Mouse (Mus musculus) kidney, postnatal 0 days (tissue): ENCODE measurements at regions not wholly inside any gene's neighbourhood (a gene's known extent, or its start where the extent isn't known, plus 50 kb on each side); places are given as distances from the start of the nearest gene placed in this dataset.

Source experiments
- ATAC-seq: fragments of 200-750 bp; cut with Nextera tagmentation; replicated peaks from 2 replicates; pipeline ENCODE4 v1.8.0; 2017; ENCODE audit warnings: low read depth, moderate number of reproducible peaks, moderate TSS enrichment, moderate library complexity; ENCODE audit not compliant: low FRiP score
- DNase-seq: peaks from one replicate; pipeline ENCODE4 v3.0.0-alpha.2; 2016; ENCODE audit warnings: low spot score
- H3K27ac ChIP-seq: fragments of 300-500 bp; sonication (generic); 2 replicates; pipeline ENCODE4 v1.5.1; 2014; ENCODE audit warnings: mild to moderate bottlenecking
- H3K27me3 ChIP-seq: fragments of 300-500 bp; sonication (generic); 2 replicates; pipeline ENCODE4 v1.6.1; 2014; ENCODE audit warnings: low read length, mixed read lengths; ENCODE audit not compliant: insufficient read depth
- H3K36me3 ChIP-seq: fragments of 300-500 bp; sonication (generic); 2 replicates; pipeline ENCODE4 v1.6.1; 2014; ENCODE audit warnings: low read length, mixed read lengths; ENCODE audit not compliant: insufficient read depth
- H3K4me1 ChIP-seq: fragments of 300-500 bp; sonication (generic); replicated peaks from 2 replicates; pipeline ENCODE4 v1.6.1; 2014; ENCODE audit warnings: antibody characterized with exemption, low read length, mixed read lengths; ENCODE audit not compliant: insufficient read depth
- H3K4me2 ChIP-seq: fragments of 300-500 bp; sonication (generic); 2 replicates; pipeline ENCODE4 v1.6.1; 2014; ENCODE audit warnings: mild to moderate bottlenecking, low read length, moderate library complexity, mixed read lengths
- H3K4me3 ChIP-seq: fragments of 300-500 bp; sonication (generic); replicated peaks from 2 replicates; pipeline ENCODE4 v1.5.1; 2014; ENCODE audit warnings: low read depth, low read length
- H3K9ac ChIP-seq: fragments of 300-500 bp; sonication (generic); 2 replicates; pipeline ENCODE4 v1.6.1; 2014; ENCODE audit warnings: low read depth, low read length
- H3K9me3 ChIP-seq: fragments of 300-500 bp; sonication (generic); replicated peaks from 2 replicates; pipeline ENCODE4 v1.6.1; 2016; ENCODE audit warnings: low read length, inconsistent platforms, mixed read lengths
- CTCF ChIP-seq: IDR thresholded peaks from 2 replicates; pipeline ENCODE4 v1.5.1; 2016; ENCODE audit warnings: antibody characterized with exemption, low read depth, mild to moderate bottlenecking, moderate library complexity
- WGBS: fragments of 180-500 bp; shearing (Covaris S2); extraction: QIAGEN DNeasy Blood & Tissue Kit; methylation state at CpG from one replicate; pipeline ENCODE4 v1.1.7; 2014; 5-methylcytosine and 5-hydroxymethylcytosine counted together

- Histone ChIP-seq H3K9ac (no peak overlapping the region), H3K9me3 (no peaks in the 10 kb centered on the region), H3K4me1 (no peaks in the 10 kb centered on the region), H3K36me3 (no peaks in the 10 kb centered on the region), H3K4me2 (no peak overlapping the region), H3K4me3 (no peak overlapping the region), H3K27ac (no peak overlapping the region), H3K27me3 (no peaks in the 10 kb centered on the region)
- DNase-seq (no peak), ATAC-seq (no peak)
- WGBS: 13% methylated on average over 7 of the region's 7 CpGs
- no peak for TF ChIP-seq CTCF
Measured at GRCm38 (mm10) chr11:25269936-25270540, 940.5 kb downstream of the 5730522E02Rik start.

- H3K27ac ChIP-seq: no peak overlapping the region
- H3K4me3 ChIP-seq: no peak overlapping the region
- ATAC-seq (no peak), DNase-seq (no peak)
- WGBS: 14% methylated on average over 4 of the region's 4 CpGs
- no peak overlapping the region for H3K9ac ChIP-seq
- H3K4me1 ChIP-seq: no peaks in the 10 kb centered on the region
- no peaks in the 10 kb centered on the region for H3K36me3 ChIP-seq
- H3K9me3 ChIP-seq: no peaks in the 10 kb centered on the region
- H3K4me2 ChIP-seq: no peak overlapping the region
- no peaks in the 10 kb centered on the region for H3K27me3 ChIP-seq
- TF ChIP-seq CTCF: no peak
Measured at GRCm38 (mm10) chr11:25262906-25263305, 947.7 kb downstream of the 5730522E02Rik start.

GRCm38 (mm10) chr11:25259691-25260090, 950.9 kb downstream of the 5730522E02Rik start:
- 74% methylated on average over 1 of the region's 1 CpGs for WGBS
- Histone ChIP-seq H3K4me1 (no peaks in the 10 kb centered on the region), H3K27ac (no peak overlapping the region), H3K27me3 (no peaks in the 10 kb centered on the region), H3K9ac (no peak overlapping the region), H3K4me2 (no peak overlapping the region), H3K4me3 (no peak overlapping the region), H3K9me3 (no peaks in the 10 kb centered on the region), H3K36me3 (no peaks in the 10 kb centered on the region)
- no peak for TF ChIP-seq CTCF
- ATAC-seq (no peak), DNase-seq (no peak)

- Histone ChIP-seq H3K4me1 (no peaks in the 10 kb centered on the region), H3K9me3 (no peaks in the 10 kb centered on the region), H3K27me3 (no peaks in the 10 kb centered on the region), H3K4me3 (no peak overlapping the region), H3K27ac (no peak overlapping the region), H3K36me3 (no peaks in the 10 kb centered on the region), H3K4me2 (no peak overlapping the region), H3K9ac (no peak overlapping the region)
- no peak for TF ChIP-seq CTCF
- DNase-seq: no peak
- no peak for ATAC-seq
- WGBS: 79% methylated on average over 4 of the region's 4 CpGs
Measured at GRCm38 (mm10) chr11:25233360-25233890, 977.1 kb downstream of the 5730522E02Rik start.
